30 mouse cellular contexts compared by ENCODE assay signal in genomic region chr10:88776206-88776605, GRCm38 (mm10). TPM values are rescaled to one million over a fixed set of nuclear protein-coding genes. Genes with fewer than 3 reads are reported as not detected.
A peak's percentile ranks its signal among the peaks of the same experiment; 100 is the strongest.
DNase-seq lines count a peak whose midpoint lies in the region; ATAC-seq lines count a peak whose summit lies in the region.
"Had no signal": no experiment of that assay in that cellular context is flagged by ENCODE, and none has a peak within 500 bp of the region (broad histone marks: within the 10 kb centered on the region; RNA-seq: fewer than 3 reads in every experiment).

No protein-coding gene starts in this region.

- no peak overlapping the region for H3K9ac ChIP-seq in liver, embryonic 11.5 days (ENCODE audit: low read depth, low read length)
- H3K9ac ChIP-seq: embryonic facial prominence, embryonic 13.5 days; forebrain, embryonic 15.5 days; heart, embryonic 13.5 days; hindbrain, embryonic 15.5 days; liver, embryonic 13.5 days; stomach, embryonic 15.5 days had no signal

- H3K4me3 ChIP-seq in liver, embryonic 11.5 days (ENCODE audit: low read depth, low read length), result no peak overlapping the region
- H3K4me3 ChIP-seq: embryonic facial prominence, embryonic 13.5 days; forebrain, embryonic 10.5 days; forebrain, embryonic 15.5 days; gastrocnemius, adult 2 months; heart, embryonic 13.5 days; hindbrain, embryonic 10.5 days; hindbrain, embryonic 15.5 days; liver, embryonic 13.5 days; megakaryocyte, embryonic 14.5 days; stomach, embryonic 15.5 days had no signal

- DNase-seq in heart, adult 11 months, result peak; percentile 52
- DNase-seq in heart, postnatal 14 days, result no peak
- DNase-seq in right cerebral cortex, adult 2 months (ENCODE audit: low spot score in 2 of 2), result peak; percentile 55 to 70
- no peak for DNase-seq in right cerebral cortex, postnatal 10 days (ENCODE audit: low spot score in 2 of 2)
- peak; percentile 35 to 90 for DNase-seq in left cerebral cortex, postnatal 25 days (ENCODE audit: low spot score in 2 of 2)
- no peak for DNase-seq in liver, embryonic 11.5 days (ENCODE audit: low spot score)
- no peak for DNase-seq in embryo, embryonic 10.5 days (ENCODE audit: low spot score)
- DNase-seq: adrenal gland, postnatal 14 days; cerebellum, adult 11-12 months; cerebellum, adult 9-11 months; gastrocnemius, adult 2 months; heart, postnatal 10 days; kidney, adult 11 months; kidney, postnatal 14 days; liver, embryonic 13.5 days; lung, adult 18-20 months; lung, postnatal 4 days; midbrain, embryonic 14.5 days; thymus, adult 18-20 months; thymus, postnatal 36 days had no signal

- no peaks in the 10 kb centered on the region for H3K27me3 ChIP-seq in liver, embryonic 11.5 days (replicated peaks; ENCODE audit: control insufficient read depth, insufficient read depth, low read length)
- H3K27me3 ChIP-seq: embryonic facial prominence, embryonic 13.5 days; forebrain, embryonic 15.5 days; heart, embryonic 13.5 days; hindbrain, embryonic 15.5 days; liver, embryonic 13.5 days; megakaryocyte, embryonic 14.5 days; stomach, embryonic 15.5 days had no signal

- WGBS in liver, embryonic 11.5 days, result 83% methylated on average over 6 of the region's 6 CpGs

- intact Hi-C loops in heart, postnatal 14 days (cut with DNase I), result no loop called here
- intact Hi-C loops in left cerebral cortex, postnatal 25 days (cut with DNase I), result no loop called here

- no peak overlapping the region for H3K27ac ChIP-seq in liver, embryonic 11.5 days (ENCODE audit: low read depth, low read length)
- H3K27ac ChIP-seq: embryonic facial prominence, embryonic 13.5 days; forebrain, embryonic 10.5 days; forebrain, embryonic 15.5 days; gastrocnemius, adult 2 months; heart, embryonic 13.5 days; hindbrain, embryonic 10.5 days; hindbrain, embryonic 15.5 days; liver, embryonic 13.5 days; stomach, embryonic 15.5 days had no signal

- H3K4me2 ChIP-seq in liver, embryonic 11.5 days, result no peak overlapping the region
- H3K4me2 ChIP-seq: embryonic facial prominence, embryonic 13.5 days; forebrain, embryonic 15.5 days; heart, embryonic 13.5 days; hindbrain, embryonic 15.5 days; liver, embryonic 13.5 days; stomach, embryonic 15.5 days had no signal

- no peaks in the 10 kb centered on the region for H3K9me3 ChIP-seq in liver, embryonic 11.5 days (ENCODE audit: control insufficient read depth, low read length)
- H3K9me3 ChIP-seq: embryonic facial prominence, embryonic 13.5 days; forebrain, embryonic 10.5 days; forebrain, embryonic 15.5 days; heart, embryonic 13.5 days; hindbrain, embryonic 10.5 days; hindbrain, embryonic 15.5 days; liver, embryonic 13.5 days; megakaryocyte, embryonic 14.5 days; stomach, embryonic 15.5 days had no signal

- H3K4me1 ChIP-seq in liver, embryonic 11.5 days (replicated peaks; ENCODE audit: control insufficient read depth, insufficient read depth, low read length), result no peaks in the 10 kb centered on the region
- H3K4me1 ChIP-seq: embryonic facial prominence, embryonic 13.5 days; forebrain, embryonic 10.5 days; forebrain, embryonic 15.5 days; heart, embryonic 13.5 days; hindbrain, embryonic 10.5 days; hindbrain, embryonic 15.5 days; liver, embryonic 13.5 days; megakaryocyte, embryonic 14.5 days; stomach, embryonic 15.5 days had no signal

- ATAC-seq in liver, embryonic 11.5 days (replicated peaks; ENCODE audit: low FRiP score), result no peak
- ATAC-seq: CD4-positive, CD25-positive, alpha-beta regulatory T cell, adult 4 months; forebrain, embryonic 15.5 days; inflammation-experienced regulatory T-cells, adult 6 months had no signal

- peaks cover 18% of the 10 kb centered on the region; the same call in 1 of the 2 replicates for H3K36me3 ChIP-seq in liver, embryonic 11.5 days (ENCODE audit: control insufficient read depth, insufficient read depth, low read length)

RNA-seq across cellular contexts. Expression of gene Arl1, which starts 45.5 kb away (rescaled TPM):
- 10 to 100 TPM; 76.3 to 78.2 TPM for total RNA-seq in heart, postnatal 14 days (2021)
- 100 to 1,000 TPM; 125 to 129 TPM for total RNA-seq in left cerebral cortex, postnatal 25 days (2021)
- 117 and 124 TPM in 2 replicates for polyA plus RNA-seq in liver, embryonic 11.5 days (2014; fragmentation: Nextera tagmentation; extraction: Ambion mirVana)

RNA-seq across cellular contexts. Expression of gene Utp20, which starts 50.4 kb away (rescaled TPM):
- total RNA-seq in heart, postnatal 14 days (2021), result 10 to 100 TPM in 1 of 2 experiments, 1 to 10 TPM in 1; 8.3 to 11.8 TPM
- 10 to 100 TPM; 15.6 to 20.8 TPM for total RNA-seq in left cerebral cortex, postnatal 25 days (2021)
- 27.8 and 29.9 TPM in 2 replicates for polyA plus RNA-seq in liver, embryonic 11.5 days (2014; fragmentation: Nextera tagmentation; extraction: Ambion mirVana)

Comparison
In these comparisons a context has a peak if more than half of its experiments do, and no peak if none do; other contexts are left out.
1. DNase-seq: peak in heart, adult 11 months (single experiment), right cerebral cortex, adult 2 months (2 of 2) and left cerebral cortex, postnatal 25 days (2 of 2); none in heart, postnatal 14 days (0 of 2), right cerebral cortex, postnatal 10 days (0 of 2), liver, embryonic 11.5 days (single experiment) and embryo, embryonic 10.5 days (single experiment).